Mouse (Mus musculus): ENCODE measurements around the gene Wars.

DNA sequence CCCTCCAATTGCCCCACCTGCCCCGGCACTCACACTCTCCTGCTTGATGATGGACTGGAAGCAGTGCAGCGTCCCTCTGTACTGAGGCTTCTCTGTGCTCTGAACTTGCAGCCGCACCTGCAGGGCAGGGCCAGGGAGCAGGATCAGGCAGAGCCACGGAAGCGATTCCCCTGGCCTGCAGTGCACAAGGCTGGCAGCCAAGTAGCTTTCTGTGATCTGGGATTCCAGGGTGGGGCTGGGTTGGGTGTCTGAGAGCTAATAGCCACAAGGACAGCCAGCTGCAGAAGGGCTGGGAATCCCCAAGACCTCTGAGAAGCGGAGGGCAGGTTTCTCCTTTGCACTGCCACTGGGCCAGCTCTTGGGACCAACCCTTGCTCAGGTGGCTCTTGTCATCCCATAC is 66.3 kb downstream of the Wars start:
- no peak for TF ChIP-seq CTCF (IDR thresholded peaks at IDR 0.05; ENCODE audit: borderline replicate concordance, extremely low read depth, insufficient read depth, insufficient read length)
- no peak for TF ChIP-seq POLR2A (IDR thresholded peaks at IDR 0.05; ENCODE audit: borderline replicate concordance, extremely low read depth, insufficient read depth, insufficient read length, poor library complexity, severe bottlenecking)

Data from brain, embryonic 14.5 days (tissue).